In genomic region chr13:21168371-21169011, GRCm38 (mm10) we compare ENCODE assay signal across 8 mouse cellular contexts. TPM values are rescaled to one million over a fixed set of nuclear protein-coding genes. Genes with fewer than 3 reads are reported as not detected.
DNase-seq lines count a peak whose midpoint lies in the region; ATAC-seq lines count a peak whose summit lies in the region.

No protein-coding gene starts in this region.

- H3K4me3 ChIP-seq in embryonic facial prominence, embryonic 12.5 days: peak overlapping the region; percentile 62
- H3K4me3 ChIP-seq in hindbrain, embryonic 14.5 days (replicated peaks; ENCODE audit: low read length): peak overlapping the region; percentile 44
- peak overlapping the region; percentile 64 for H3K4me3 ChIP-seq in liver, embryonic 15.5 days (replicated peaks)
- H3K4me3 ChIP-seq in neural tube, embryonic 15.5 days (replicated peaks): peak overlapping the region; percentile 62

- peak overlapping the region; percentile 86 for H3K4me2 ChIP-seq in embryonic facial prominence, embryonic 12.5 days (replicated peaks)
- peak overlapping the region; percentile 80 for H3K4me2 ChIP-seq in hindbrain, embryonic 14.5 days (replicated peaks)
- peak overlapping the region; percentile 84 for H3K4me2 ChIP-seq in liver, embryonic 15.5 days
- peak overlapping the region; percentile 92 for H3K4me2 ChIP-seq in neural tube, embryonic 15.5 days

- peak; percentile 23 to 44 for DNase-seq in layer of hippocampus, postnatal 14 days (ENCODE audit: low spot score in 2 of 2)
- DNase-seq in layer of hippocampus, adult 11-12 months (ENCODE audit: low spot score): no peak
- peak; percentile 54 for DNase-seq in R1 (ENCODE audit: low read depth, low spot score)
- peak; percentile 35 for DNase-seq in hindbrain, embryonic 14.5 days (ENCODE audit: low spot score)
- no peak for DNase-seq in gastrocnemius, postnatal 14 days

- no peaks in the 10 kb centered on the region for H3K36me3 ChIP-seq in embryonic facial prominence, embryonic 12.5 days
- H3K36me3 ChIP-seq in hindbrain, embryonic 14.5 days (replicated peaks; ENCODE audit: control insufficient read depth, insufficient read depth): no peaks in the 10 kb centered on the region
- no peaks in the 10 kb centered on the region for H3K36me3 ChIP-seq in liver, embryonic 15.5 days (replicated peaks)
- no peaks in the 10 kb centered on the region for H3K36me3 ChIP-seq in neural tube, embryonic 15.5 days

- peaks cover 6% of the 10 kb centered on the region; the same call in 1 of the 2 replicates for H3K4me1 ChIP-seq in embryonic facial prominence, embryonic 12.5 days
- peaks cover 16% of the 10 kb centered on the region for H3K4me1 ChIP-seq in hindbrain, embryonic 14.5 days (replicated peaks; ENCODE audit: control insufficient read depth, insufficient read depth, low read length)
- H3K4me1 ChIP-seq in liver, embryonic 15.5 days (replicated peaks): peaks cover 51% of the 10 kb centered on the region
- H3K4me1 ChIP-seq in neural tube, embryonic 15.5 days: peaks cover 40% of the 10 kb centered on the region; the same call in 1 of the 2 replicates

- no peak for ATAC-seq in embryonic facial prominence, embryonic 12.5 days (ENCODE audit: insufficient number of reproducible peaks, insufficient read depth, low FRiP score, low TSS enrichment)
- ATAC-seq in hindbrain, embryonic 14.5 days (ENCODE audit: low FRiP score): no peak
- no peak for ATAC-seq in liver, embryonic 15.5 days (ENCODE audit: insufficient read depth)
- no peak for ATAC-seq in neural tube, embryonic 15.5 days (ENCODE audit: low FRiP score)

- H3K27ac ChIP-seq in embryonic facial prominence, embryonic 12.5 days: no peak overlapping the region
- no peak overlapping the region for H3K27ac ChIP-seq in hindbrain, embryonic 14.5 days
- H3K27ac ChIP-seq in liver, embryonic 15.5 days (replicated peaks): peak overlapping the region; percentile 76
- no peak overlapping the region; the same call in 1 of the 2 replicates for H3K27ac ChIP-seq in neural tube, embryonic 15.5 days (replicated peaks)

- peak overlapping the region; percentile 38; the same call in 1 of the 2 replicates for H3K9ac ChIP-seq in embryonic facial prominence, embryonic 12.5 days
- peak overlapping the region; percentile 50 for H3K9ac ChIP-seq in hindbrain, embryonic 14.5 days
- peak overlapping the region; percentile 54 for H3K9ac ChIP-seq in liver, embryonic 15.5 days
- H3K9ac ChIP-seq in neural tube, embryonic 15.5 days (replicated peaks): peak overlapping the region; percentile 52

- under 1% methylated on average over 16 of the region's 16 CpGs for WGBS in embryonic facial prominence, embryonic 12.5 days
- under 1% methylated on average over 16 of the region's 16 CpGs for whole genome bisulfite sequencing in hindbrain, embryonic 14.5 days
- under 1% methylated on average over 16 of the region's 16 CpGs for WGBS in liver, embryonic 15.5 days (ENCODE audit: insufficient replicate concordance)
- WGBS in neural tube, embryonic 15.5 days: under 1% methylated on average over 16 of the region's 16 CpGs

- H3K27me3 ChIP-seq in embryonic facial prominence, embryonic 12.5 days: no peaks in the 10 kb centered on the region
- H3K27me3 ChIP-seq in hindbrain, embryonic 14.5 days (ENCODE audit: control insufficient read depth, insufficient read depth, low read length): peaks cover 4% of the 10 kb centered on the region; the same call in 1 of the 2 replicates
- H3K27me3 ChIP-seq in liver, embryonic 15.5 days: peaks cover 18% of the 10 kb centered on the region; the same call in 1 of the 2 replicates
- peaks cover 4% of the 10 kb centered on the region for H3K27me3 ChIP-seq in neural tube, embryonic 15.5 days (replicated peaks)

- intact Hi-C loops in gastrocnemius, postnatal 14 days (cut with DNase I; ENCODE audit: low total_unique reads): no loop called here

- no peaks in the 10 kb centered on the region for H3K9me3 ChIP-seq in embryonic facial prominence, embryonic 12.5 days
- no peaks in the 10 kb centered on the region for H3K9me3 ChIP-seq in hindbrain, embryonic 14.5 days (ENCODE audit: control insufficient read depth, low read length)
- H3K9me3 ChIP-seq in liver, embryonic 15.5 days (replicated peaks): no peaks in the 10 kb centered on the region
- H3K9me3 ChIP-seq in neural tube, embryonic 15.5 days (replicated peaks): no peaks in the 10 kb centered on the region

RNA-seq across cellular contexts. Expression of gene Trim27, which starts 10.8 kb away (rescaled TPM):
- 10 to 100 TPM; 35.5 to 40.3 TPM for total RNA-seq in layer of hippocampus, postnatal 14 days (2021)
- polyA plus RNA-seq in embryonic facial prominence, embryonic 12.5 days (2016; fragmentation: Nextera tagmentation; extraction: Ambion mirVana): 167 and 170 TPM in 2 replicates
- polyA plus RNA-seq in hindbrain, embryonic 14.5 days (2014; fragmentation: Nextera tagmentation; extraction: Ambion mirVana): 75.5 and 87.8 TPM in 2 replicates
- polyA plus RNA-seq in liver, embryonic 15.5 days (2015; fragmentation: Nextera tagmentation; extraction: Ambion mirVana): 59.3 and 65.7 TPM in 2 replicates
- 76.1 and 94.7 TPM in 2 replicates for polyA plus RNA-seq in neural tube, embryonic 15.5 days (2015; fragmentation: Nextera tagmentation; extraction: Ambion mirVana)
- 10 to 100 TPM; 22.2 to 26.4 TPM for total RNA-seq in gastrocnemius, postnatal 14 days (2021)

RNA-seq across cellular contexts. Expression of gene Olfr1368, which starts 22.8 kb away (rescaled TPM):
- not detected for total RNA-seq in layer of hippocampus, postnatal 14 days (2021)
- polyA plus RNA-seq in embryonic facial prominence, embryonic 12.5 days (2016; fragmentation: Nextera tagmentation; extraction: Ambion mirVana): not detected in 2 replicates
- polyA plus RNA-seq in hindbrain, embryonic 14.5 days (2014; fragmentation: Nextera tagmentation; extraction: Ambion mirVana): not detected in 2 replicates
- not detected in 2 replicates for polyA plus RNA-seq in liver, embryonic 15.5 days (2015; fragmentation: Nextera tagmentation; extraction: Ambion mirVana)
- not detected in 2 replicates for polyA plus RNA-seq in neural tube, embryonic 15.5 days (2015; fragmentation: Nextera tagmentation; extraction: Ambion mirVana)
- not detected for total RNA-seq in gastrocnemius, postnatal 14 days (2021)

RNA-seq across cellular contexts. Expression of gene Olfr263, which starts 39.1 kb away (rescaled TPM):
- total RNA-seq in layer of hippocampus, postnatal 14 days (2021): not detected
- polyA plus RNA-seq in embryonic facial prominence, embryonic 12.5 days (2016; fragmentation: Nextera tagmentation; extraction: Ambion mirVana): not detected in 2 replicates
- not detected in 2 replicates for polyA plus RNA-seq in hindbrain, embryonic 14.5 days (2014; fragmentation: Nextera tagmentation; extraction: Ambion mirVana)
- polyA plus RNA-seq in liver, embryonic 15.5 days (2015; fragmentation: Nextera tagmentation; extraction: Ambion mirVana): not detected in 2 replicates
- not detected in 2 replicates for polyA plus RNA-seq in neural tube, embryonic 15.5 days (2015; fragmentation: Nextera tagmentation; extraction: Ambion mirVana)
- not detected for total RNA-seq in gastrocnemius, postnatal 14 days (2021)

RNA-seq across cellular contexts. Expression of gene Olfr1369-ps1, which starts 57.2 kb away (rescaled TPM):
- total RNA-seq in layer of hippocampus, postnatal 14 days (2021): not detected
- 0.04 TPM in 1 of 2 replicates, not detected in the other for polyA plus RNA-seq in embryonic facial prominence, embryonic 12.5 days (2016; fragmentation: Nextera tagmentation; extraction: Ambion mirVana)
- polyA plus RNA-seq in hindbrain, embryonic 14.5 days (2014; fragmentation: Nextera tagmentation; extraction: Ambion mirVana): not detected in 2 replicates
- polyA plus RNA-seq in liver, embryonic 15.5 days (2015; fragmentation: Nextera tagmentation; extraction: Ambion mirVana): 0.02 TPM in 1 of 2 replicates, not detected in the other
- polyA plus RNA-seq in neural tube, embryonic 15.5 days (2015; fragmentation: Nextera tagmentation; extraction: Ambion mirVana): 0.20 TPM in 1 of 2 replicates, not detected in the other
- not detected for total RNA-seq in gastrocnemius, postnatal 14 days (2021)

Comparison
In these comparisons a context has a peak if more than half of its experiments do, and no peak if none do; other contexts are left out.
1. DNase-seq: peak in layer of hippocampus, postnatal 14 days (2 of 2), R1 (single experiment) and hindbrain, embryonic 14.5 days (single experiment); none in layer of hippocampus, adult 11-12 months (single experiment) and gastrocnemius, postnatal 14 days (single experiment).
2. Peak in every context shown above with its lines, with median percentiles within 50 percentile points of each other: H3K4me2 ChIP-seq, H3K4me3 ChIP-seq and H3K9ac ChIP-seq.